Mouse (Mus musculus) myocyte (in vitro differentiated cells): ENCODE data around the gene Schip1. TPM values are rescaled to one million over a fixed set of nuclear protein-coding genes. Genes with fewer than 3 reads are reported as not detected.

Experiments
- H3K27me3 ChIP-seq: one replicate; pipeline ENCODE4 v1.6.1; 2011; ENCODE audit not compliant: control insufficient read depth, insufficient read depth, insufficient read length
- H3K36me3 ChIP-seq: one replicate; pipeline ENCODE4 v1.6.1; 2011; ENCODE audit not compliant: control insufficient read depth, insufficient read depth
- H3K4me2 ChIP-seq: one replicate; pipeline ENCODE4 v1.6.1; 2011; ENCODE audit warnings: low read depth, control low read depth
- H3K4me3 ChIP-seq: one replicate; pipeline ENCODE4 v1.5.1; 2011; ENCODE audit warnings: mild to moderate bottlenecking, control low read depth, moderate library complexity
- H3K79me2 ChIP-seq: one replicate; pipeline ENCODE4 v1.6.1; 2011; ENCODE audit not compliant: control insufficient read depth, insufficient read depth
- H3ac ChIP-seq: one replicate; pipeline ENCODE4 v1.6.1; 2011; ENCODE audit not compliant: control insufficient read depth, insufficient read length
- CEBPB ChIP-seq: IDR thresholded peaks from 2 replicates; pipeline ENCODE4 v1.6.1; 2011; ENCODE audit warnings: mild to moderate bottlenecking, moderate library complexity; ENCODE audit not compliant: poor library complexity, insufficient read depth, severe bottlenecking
- E2F4 ChIP-seq: IDR thresholded peaks from one replicate; pipeline ENCODE4 v1.6.1; 2011; ENCODE audit warnings: mild to moderate bottlenecking, control low read depth, moderate library complexity; ENCODE audit not compliant: insufficient read depth
- MAX ChIP-seq: IDR thresholded peaks from one replicate; pipeline ENCODE4 v1.6.1; 2011; ENCODE audit warnings: low read depth, mild to moderate bottlenecking, control low read depth
- MYOD1 ChIP-seq, 3 experiments: IDR thresholded peaks; one replicate each; pipeline ENCODE4 v1.6.1; 2011; ENCODE audit warnings: control low read depth in 2 of 3, low read depth in 2 of 3, mild to moderate bottlenecking in 2 of 3, moderate library complexity in 1 of 3; ENCODE audit not compliant: insufficient read length in 2 of 3, control insufficient read depth in 1 of 3
- MYOG ChIP-seq, 3 experiments: IDR thresholded peaks; one replicate each; pipeline ENCODE4 v1.6.1; 2011; ENCODE audit warnings: control low read depth in 2 of 3, low read depth in 2 of 3, mild to moderate bottlenecking in 2 of 3; ENCODE audit not compliant: insufficient read length in 2 of 3, control insufficient read depth in 1 of 3, insufficient read depth in 1 of 3
- POLR2A ChIP-seq: IDR thresholded peaks from one replicate; pipeline ENCODE4 v1.6.1; 2011; ENCODE audit warnings: low read depth, mild to moderate bottlenecking, control low read depth, moderate library complexity; ENCODE audit not compliant: insufficient read length
- POLR2AphosphoS2 ChIP-seq: IDR thresholded peaks from one replicate; pipeline ENCODE4 v1.6.1; 2011; ENCODE audit warnings: low read depth, control low read depth; ENCODE audit not compliant: insufficient read length
- REST ChIP-seq: IDR thresholded peaks from one replicate; pipeline ENCODE4 v1.6.1; 2011; ENCODE audit warnings: mild to moderate bottlenecking, control low read depth, moderate library complexity; ENCODE audit not compliant: insufficient read depth, insufficient read length
- SRF ChIP-seq: IDR thresholded peaks from one replicate; pipeline ENCODE4 v1.6.1; 2011; ENCODE audit warnings: low read depth; ENCODE audit not compliant: control insufficient read depth, insufficient read length
- TCF12 ChIP-seq: IDR thresholded peaks from one replicate; pipeline ENCODE4 v1.6.1; 2011; ENCODE audit warnings: mild to moderate bottlenecking, control low read depth; ENCODE audit not compliant: poor library complexity, insufficient read depth, severe bottlenecking
- TCF3 ChIP-seq: IDR thresholded peaks from one replicate; pipeline ENCODE4 v1.6.1; 2011; ENCODE audit warnings: low read depth, control low read depth; ENCODE audit not compliant: insufficient read length
- USF1 ChIP-seq: IDR thresholded peaks from one replicate; pipeline ENCODE4 v1.6.1; 2011; ENCODE audit warnings: low read depth, mild to moderate bottlenecking, control low read depth, moderate library complexity
- polyA plus RNA-seq: library from polyadenylated mRNA; unstranded; fragments of >200 nt; fragmentation: generic; extraction: Trizol; gene quantifications from one replicate; pipeline ENCODE4 v1.2.1, GENCODE M21; 2012; ENCODE audit warnings: missing spikeins

The Schip1 gene
- polyA plus RNA-seq, 1 experiment: 23.3 TPM

DNA sequence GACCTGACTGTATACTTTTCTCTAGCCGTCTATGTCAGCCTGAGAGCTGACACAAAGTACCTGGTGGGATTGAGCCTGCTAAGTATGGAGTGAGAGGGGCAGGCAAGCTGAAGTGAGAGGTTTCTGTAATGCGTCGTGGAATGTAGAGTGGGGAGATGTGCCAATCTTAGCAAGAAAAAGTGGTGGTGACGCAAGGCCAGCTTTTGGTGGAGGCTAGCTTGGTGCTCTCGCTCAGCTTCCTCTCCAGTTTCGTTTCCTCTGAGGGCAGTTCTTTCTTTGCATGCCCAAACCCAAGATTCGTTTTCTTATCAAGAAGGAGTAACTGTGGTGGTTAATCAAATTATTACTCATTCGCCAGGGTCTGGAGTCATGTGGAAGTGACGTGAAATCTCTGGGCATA, 492.3 kb downstream of the Schip1 start:
- no peak overlapping the region for H3ac ChIP-seq
- TF ChIP-seq USF1 (no peak), REST (no peak), MYOD1 (IDR thresholded peaks at IDR 0.05; ENCODE audit: control insufficient read depth in 1 of 3, insufficient read length in 2 of 3, low read depth in 2 of 3) (no peak), CEBPB (no peak), TCF12 (no peak), MAX (no peak), SRF (no peak), E2F4 (no peak), TCF3 (no peak), POLR2AphosphoS2 (no peak), POLR2A (no peak)
- H3K4me3 ChIP-seq: no peak overlapping the region
- no peak overlapping the region for H3K4me2 ChIP-seq
- H3K27me3 ChIP-seq: no peaks in the 10 kb centered on the region
- H3K79me2 ChIP-seq: peaks cover 18% of the 10 kb centered on the region
- no peaks in the 10 kb centered on the region for H3K36me3 ChIP-seq

GRCm38 (mm10) chr3:68558744-68559143, 494.1 kb downstream of the Schip1 start:
- Histone ChIP-seq H3K4me2 (no peak overlapping the region), H3K79me2 (peaks cover 4% of the 10 kb centered on the region), H3K4me3 (no peak overlapping the region), H3K36me3 (no peaks in the 10 kb centered on the region), H3K27me3 (no peaks in the 10 kb centered on the region), H3ac (no peak overlapping the region)
- TF ChIP-seq TCF12 (no peak), SRF (no peak), POLR2A (no peak), TCF3 (no peak), MYOG (IDR thresholded peaks at IDR 0.05; ENCODE audit: control insufficient read depth in 1 of 3, insufficient read depth in 1 of 3, insufficient read length in 2 of 3, low read depth in 2 of 3) (no peak), MYOD1 (IDR thresholded peaks at IDR 0.05; ENCODE audit: control insufficient read depth in 1 of 3, insufficient read length in 2 of 3, low read depth in 2 of 3) (no peak), MAX (no peak), USF1 (no peak), E2F4 (no peak), REST (no peak), CEBPB (no peak), POLR2AphosphoS2 (no peak)

GRCm38 (mm10) chr3:68560057-68560456, 495.5 kb downstream of the Schip1 start:
- H3K27me3 ChIP-seq: no peaks in the 10 kb centered on the region
- H3K79me2 ChIP-seq: peaks cover 4% of the 10 kb centered on the region
- no peaks in the 10 kb centered on the region for H3K36me3 ChIP-seq
- H3ac ChIP-seq: no peak overlapping the region
- no peak overlapping the region for H3K4me3 ChIP-seq
- TF ChIP-seq CEBPB (no peak), SRF (no peak), MAX (no peak), TCF3 (no peak), POLR2A (no peak), MYOG (IDR thresholded peaks at IDR 0.05; ENCODE audit: control insufficient read depth in 1 of 3, insufficient read depth in 1 of 3, insufficient read length in 2 of 3, low read depth in 2 of 3) (no peak), E2F4 (no peak), REST (no peak), MYOD1 (IDR thresholded peaks at IDR 0.05; ENCODE audit: control insufficient read depth in 1 of 3, insufficient read length in 2 of 3, low read depth in 2 of 3) (no peak), USF1 (no peak), TCF12 (no peak)
- H3K4me2 ChIP-seq: no peak overlapping the region

DNA sequence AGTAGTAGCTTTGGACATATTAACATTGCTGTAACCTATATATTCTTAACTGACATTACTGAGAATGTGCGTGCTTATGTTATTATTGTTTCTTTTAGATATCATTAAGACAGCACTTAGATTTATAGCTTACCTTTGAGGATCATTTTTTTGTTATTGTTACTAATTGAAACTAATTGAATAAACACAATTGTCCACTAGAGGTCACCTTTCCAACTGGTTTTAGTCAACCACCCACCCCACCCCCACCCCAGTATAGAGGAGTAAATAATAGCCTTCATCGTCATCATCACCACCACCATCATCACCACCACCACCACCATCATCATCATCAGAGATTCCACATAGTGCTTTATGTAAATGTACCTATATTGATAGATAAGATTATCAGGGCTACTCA, 498.2 kb downstream of the Schip1 start:
- no peak for TF ChIP-seq POLR2A
- no peak for TF ChIP-seq TCF3
- no peak for TF ChIP-seq MYOG (IDR thresholded peaks at IDR 0.05; ENCODE audit: control insufficient read depth in 1 of 3, insufficient read depth in 1 of 3, insufficient read length in 2 of 3, low read depth in 2 of 3)
- no peak for TF ChIP-seq E2F4
- no peak for TF ChIP-seq SRF
- no peak for TF ChIP-seq MAX
- TF ChIP-seq MYOD1 (IDR thresholded peaks at IDR 0.05; ENCODE audit: control insufficient read depth in 1 of 3, insufficient read length in 2 of 3, low read depth in 2 of 3): no peak
- no peak for TF ChIP-seq POLR2AphosphoS2
- H3K4me3 ChIP-seq: no peak overlapping the region
- peaks cover 11% of the 10 kb centered on the region for H3K79me2 ChIP-seq
- H3ac ChIP-seq: no peak overlapping the region
- no peak overlapping the region for H3K4me2 ChIP-seq
- H3K36me3 ChIP-seq: no peaks in the 10 kb centered on the region
- H3K27me3 ChIP-seq: no peaks in the 10 kb centered on the region

GRCm38 (mm10) chr3:68563922-68564321, 499.3 kb downstream of the Schip1 start:
- H3K4me2 ChIP-seq: no peak overlapping the region
- no peaks in the 10 kb centered on the region for H3K27me3 ChIP-seq
- no peak overlapping the region for H3ac ChIP-seq
- H3K4me3 ChIP-seq: no peak overlapping the region
- TF ChIP-seq CEBPB: 0 out of 2 replicates have a peak, but pooled peaks have one; percentile 24
- TF ChIP-seq SRF: no peak
- H3K79me2 ChIP-seq: peaks cover 7% of the 10 kb centered on the region
- no peaks in the 10 kb centered on the region for H3K36me3 ChIP-seq
